Mouse (Mus musculus) stomach, embryonic 14.5 days (tissue): ENCODE measurements around the gene Polr1e. TPM values are rescaled to one million over a fixed set of nuclear protein-coding genes. Genes with fewer than 3 reads are reported as not detected.
"Not testable (repeated sequence)": the region's sequence is repeated elsewhere in the genome, so short reads cannot be mapped to it uniquely, and the experiment has no call there.

Experiments used
- ATAC-seq: fragments of 200-750 bp; cut with Nextera tagmentation; 2 replicates; pipeline ENCODE4 v1.8.0; 2017; ENCODE audit warnings: low read depth, moderate TSS enrichment; ENCODE audit not compliant: insufficient number of reproducible peaks, insufficient read depth, low FRiP score
- H3K27ac ChIP-seq: fragments of 300-500 bp; sonication (generic); 2 replicates; pipeline ENCODE4 v1.5.1; 2014; ENCODE audit warnings: mild to moderate bottlenecking, low read length, moderate library complexity, mixed read lengths
- H3K27me3 ChIP-seq: fragments of 300-500 bp; sonication (generic); 2 replicates; pipeline ENCODE4 v1.6.1; 2014; ENCODE audit warnings: low read length, control low read depth, mixed read lengths; ENCODE audit not compliant: control insufficient read depth, insufficient read depth
- H3K36me3 ChIP-seq: fragments of 300-500 bp; sonication (generic); 2 replicates; pipeline ENCODE4 v1.6.1; 2014; ENCODE audit warnings: mild to moderate bottlenecking, control low read depth, low read length, moderate library complexity, mixed read lengths; ENCODE audit not compliant: control insufficient read depth, insufficient read depth
- H3K4me1 ChIP-seq: fragments of 300-500 bp; sonication (generic); 2 replicates; pipeline ENCODE4 v1.6.1; 2014; ENCODE audit warnings: low read length, control low read depth, mixed read lengths; ENCODE audit not compliant: control insufficient read depth, insufficient read depth
- H3K4me2 ChIP-seq: fragments of 300-500 bp; sonication (generic); replicated peaks from 2 replicates; pipeline ENCODE4 v1.6.1; 2014; ENCODE audit warnings: low read depth, low read length, control low read depth
- H3K4me3 ChIP-seq: fragments of 300-500 bp; sonication (generic); 2 replicates; pipeline ENCODE4 v1.5.1; 2014; ENCODE audit warnings: low read depth, low read length, control low read depth
- H3K9ac ChIP-seq: fragments of 300-500 bp; sonication (generic); replicated peaks from 2 replicates; pipeline ENCODE4 v1.6.1; 2014; ENCODE audit warnings: low read depth, mild to moderate bottlenecking, control low read depth, low read length, moderate library complexity, mixed read lengths
- H3K9me3 ChIP-seq: fragments of 300-500 bp; sonication (generic); 2 replicates; pipeline ENCODE4 v1.6.1; 2016; ENCODE audit warnings: low read depth, low read length, control low read depth; ENCODE audit not compliant: control insufficient read depth
- WGBS: fragments of 180-500 bp; shearing (Covaris S2); extraction: QIAGEN DNeasy Blood & Tissue Kit; methylation state at CpG from one replicate; pipeline ENCODE4 v1.1.7; 2014; 5-methylcytosine and 5-hydroxymethylcytosine counted together
- polyA plus RNA-seq: library from polyadenylated mRNA; unstranded; fragments of >200 nt; fragmentation: Nextera tagmentation; extraction: Ambion mirVana; gene quantifications from 2 replicates; pipeline ENCODE4 v1.2.1, GENCODE M21; 2014

Gene Polr1e
- polyA plus RNA-seq, 1 experiment from 2014 or later, result 34.6 TPM

DNA sequence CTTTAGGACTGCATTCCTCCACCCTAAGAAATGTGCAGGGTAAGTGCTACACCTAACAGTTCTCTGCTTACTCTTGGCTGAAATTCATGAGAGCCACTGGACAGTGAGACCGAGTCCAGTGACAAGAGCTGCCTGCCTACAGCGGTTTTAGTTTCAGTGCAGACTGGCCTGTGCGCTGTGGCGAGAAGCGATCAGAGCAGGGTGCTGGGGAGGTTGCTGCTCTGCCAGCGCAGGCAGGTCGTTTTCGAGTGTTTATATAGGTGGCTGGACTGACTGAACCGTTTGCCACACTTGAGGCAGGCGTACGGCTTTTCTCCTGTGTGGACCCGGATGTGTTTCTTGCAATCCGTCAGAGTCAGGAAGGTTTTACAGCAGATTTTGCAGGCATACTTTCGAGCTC, 25.2 kb upstream of the Polr1e start:
- peaks cover 34% of the 10 kb centered on the region for H3K36me3 ChIP-seq
- H3K9me3 ChIP-seq, H3K9ac ChIP-seq, H3K4me1 ChIP-seq, H3K4me2 ChIP-seq, H3K27ac ChIP-seq, H3K27me3 ChIP-seq, ATAC-seq, H3K4me3 ChIP-seq: not testable (repeated sequence)
- WGBS, result 74% methylated on average over 14 of the region's 14 CpGs

DNA sequence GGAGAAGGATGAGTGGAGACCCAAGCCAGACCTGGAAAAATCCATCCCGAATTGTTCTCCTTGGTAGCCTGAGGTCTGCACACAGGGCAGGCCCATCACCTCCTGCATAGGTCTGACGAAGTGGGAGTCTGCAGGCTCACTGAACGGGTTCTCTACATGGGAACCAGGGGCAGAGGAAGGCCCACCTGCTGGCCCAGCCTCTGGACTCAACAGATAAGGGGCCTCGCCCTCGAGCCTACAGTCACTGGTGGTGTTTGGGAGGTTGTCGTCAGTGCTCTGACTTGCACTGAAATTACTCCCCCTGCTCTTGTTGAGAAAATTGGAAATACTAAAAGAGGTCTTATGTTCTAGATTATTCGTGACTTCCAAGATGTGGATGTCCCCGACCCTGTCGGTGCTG, 24.5 kb upstream of the Polr1e start:
- Histone ChIP-seq H3K36me3 (peaks cover 30% of the 10 kb centered on the region), H3K27ac (no peak overlapping the region), H3K4me2 (no peak overlapping the region), H3K27me3 (no peaks in the 10 kb centered on the region), H3K4me1 (no peaks in the 10 kb centered on the region), H3K9ac (no peak overlapping the region), H3K4me3 (no peak overlapping the region), H3K9me3 (no peaks in the 10 kb centered on the region)
- WGBS, result 88% methylated on average over 9 of the region's 9 CpGs
- no peak for ATAC-seq

DNA sequence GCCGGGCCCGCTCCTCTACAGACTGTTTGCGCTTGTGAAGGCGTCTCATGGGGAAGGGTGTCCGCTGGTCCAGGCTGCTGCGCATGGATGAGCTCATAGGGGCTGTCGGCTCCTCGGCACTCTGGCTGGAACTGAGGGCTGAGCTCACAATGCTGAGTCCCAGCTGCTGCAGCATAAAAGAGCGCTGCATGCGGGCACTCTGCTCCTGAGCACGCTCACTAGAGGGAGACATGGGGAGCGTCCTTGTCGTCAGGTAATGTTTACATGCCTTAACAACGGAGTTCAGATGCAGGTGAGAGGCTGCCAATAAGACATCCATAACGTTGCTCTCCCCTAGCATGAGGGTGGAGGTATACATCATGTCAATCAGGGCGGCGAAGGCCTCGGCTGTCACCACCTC, 23.6 kb upstream of the Polr1e start:
- Histone ChIP-seq H3K4me3 (no peak overlapping the region), H3K36me3 (peaks cover 24% of the 10 kb centered on the region), H3K9me3 (no peaks in the 10 kb centered on the region)

DNA sequence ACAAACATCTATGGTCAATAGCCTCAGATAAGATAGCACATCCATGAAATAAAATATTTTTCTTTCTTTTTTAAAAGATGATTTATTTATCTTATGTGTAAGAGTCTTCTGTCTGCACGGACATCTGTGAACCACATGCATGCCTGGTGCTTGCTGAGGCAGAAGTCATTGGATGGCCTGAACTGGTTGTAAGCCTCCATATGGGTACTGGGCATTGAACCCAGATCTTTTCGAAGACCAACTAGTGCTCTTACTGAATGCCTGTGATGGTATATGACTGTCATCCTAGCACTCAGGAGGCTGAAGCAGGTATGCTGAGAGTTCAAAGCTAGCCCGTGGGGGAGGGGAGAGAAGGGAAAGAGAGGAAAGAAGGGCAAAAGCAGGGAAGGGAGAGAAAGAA, 20.3 kb upstream of the Polr1e start:
- Histone ChIP-seq H3K27ac (no peak overlapping the region), H3K9ac (no peak overlapping the region), H3K4me3 (no peak overlapping the region), H3K4me2 (no peak overlapping the region), H3K36me3 (peaks cover 13% of the 10 kb centered on the region), H3K4me1 (no peaks in the 10 kb centered on the region), H3K27me3 (no peaks in the 10 kb centered on the region), H3K9me3 (no peaks in the 10 kb centered on the region)
- no peak for ATAC-seq
- 73% methylated on average over 3 of the region's 3 CpGs for WGBS

More for the DNA sequence above, 23.6 kb upstream of the Polr1e start:
- WGBS, result 81% methylated on average over 18 of the region's 18 CpGs
- Histone ChIP-seq H3K4me1 (no peaks in the 10 kb centered on the region), H3K4me2 (no peak overlapping the region), H3K27ac (no peak overlapping the region), H3K9ac (no peak overlapping the region), H3K27me3 (no peaks in the 10 kb centered on the region)
- no peak for ATAC-seq

DNA sequence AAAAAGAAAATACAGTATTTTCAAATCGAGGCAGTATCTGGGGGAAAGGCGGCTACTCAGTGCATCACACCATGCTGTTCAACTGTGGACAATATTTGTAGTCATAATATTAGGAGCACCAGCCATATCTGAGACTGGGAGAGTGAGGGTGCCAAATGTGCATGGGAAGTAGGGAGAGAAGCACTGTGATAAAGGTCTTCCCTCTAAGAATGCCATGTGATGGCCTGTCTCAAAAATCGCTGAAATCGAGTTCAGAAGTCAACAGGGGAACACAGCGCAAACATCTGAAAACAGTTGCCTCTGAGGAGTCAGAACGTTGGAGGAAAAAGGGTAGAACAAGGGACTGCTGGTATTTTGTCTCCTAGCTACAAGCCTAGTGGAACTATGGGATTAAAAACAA, 18.4 kb upstream of the Polr1e start:
- Histone ChIP-seq H3K36me3 (peaks cover under 1% of the 10 kb centered on the region; the same call in 1 of the 2 replicates), H3K4me3 (no peak overlapping the region), H3K9me3 (no peaks in the 10 kb centered on the region), H3K4me2 (no peak overlapping the region), H3K9ac (no peak overlapping the region), H3K27ac (no peak overlapping the region), H3K4me1 (no peaks in the 10 kb centered on the region), H3K27me3 (no peaks in the 10 kb centered on the region)
- ATAC-seq, result no peak
- 88% methylated on average over 6 of the region's 6 CpGs for WGBS

DNA sequence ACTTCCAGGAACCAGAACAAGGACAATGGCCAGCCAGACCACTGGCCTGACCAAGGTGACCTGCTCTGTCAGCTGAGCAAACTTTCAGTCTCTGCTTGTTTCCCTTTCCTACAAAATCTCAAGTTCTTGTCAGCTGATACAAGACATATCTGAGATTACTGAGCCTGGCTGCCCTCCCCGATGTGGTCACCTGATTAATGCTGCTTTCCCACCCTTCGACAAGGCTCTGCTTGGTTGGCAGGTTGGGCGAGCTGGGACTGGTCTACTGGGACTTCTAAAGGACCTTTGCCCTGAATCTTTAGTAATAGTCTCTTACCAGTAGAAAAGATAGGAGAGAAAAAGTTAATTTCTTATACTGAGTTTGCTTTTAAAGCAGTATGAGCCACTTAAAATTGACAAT, 12.9 kb upstream of the Polr1e start:
- Histone ChIP-seq H3K4me3 (no peak overlapping the region), H3K27me3 (no peaks in the 10 kb centered on the region), H3K27ac (no peak overlapping the region), H3K4me2 (no peak overlapping the region), H3K36me3 (no peaks in the 10 kb centered on the region), H3K9me3 (no peaks in the 10 kb centered on the region), H3K9ac (no peak overlapping the region), H3K4me1 (peaks cover 9% of the 10 kb centered on the region)
- ATAC-seq, result no peak
- WGBS, result 62% methylated on average over 3 of the region's 3 CpGs

DNA sequence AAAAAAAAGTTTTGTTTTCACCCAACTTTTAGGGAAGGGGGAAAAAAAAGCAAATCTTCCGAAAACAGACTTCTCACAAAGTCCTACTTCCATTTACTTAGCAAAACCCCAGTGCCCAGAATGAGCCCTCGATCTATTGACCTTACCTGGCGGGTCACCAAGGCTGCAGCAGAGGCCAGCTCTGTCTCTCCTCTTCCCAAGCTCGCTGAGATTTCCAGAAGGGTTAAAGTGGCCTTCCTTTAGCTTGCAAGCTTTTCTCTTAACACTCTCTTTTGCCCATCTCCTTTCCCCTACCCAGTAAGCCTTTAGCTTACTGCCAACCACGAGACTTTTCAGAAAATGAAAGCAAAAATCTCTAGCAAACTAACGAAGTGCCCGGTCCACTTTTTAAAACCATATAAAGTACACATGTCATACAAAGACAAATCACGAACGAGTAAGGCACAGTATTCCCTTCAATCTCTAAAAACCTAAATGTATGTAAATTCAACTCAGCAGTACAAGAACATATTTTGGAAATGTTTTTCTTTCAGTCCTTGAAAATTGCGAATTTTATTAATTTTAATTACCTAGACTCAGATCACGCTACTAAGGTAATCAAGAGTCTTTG, 7.5 kb upstream of the Polr1e start:
- Histone ChIP-seq H3K27me3 (no peaks in the 10 kb centered on the region), H3K9ac (peak overlapping the region; percentile 66), H3K4me3 (peak overlapping the region; percentile 79), H3K36me3 (no peaks in the 10 kb centered on the region), H3K27ac (peak overlapping the region; percentile 92), H3K4me1 (peaks cover 16% of the 10 kb centered on the region), H3K4me2 (peak overlapping the region; percentile 58), H3K9me3 (no peaks in the 10 kb centered on the region)
- no peak for ATAC-seq
- 7% methylated on average over 11 of the region's 11 CpGs for WGBS

DNA sequence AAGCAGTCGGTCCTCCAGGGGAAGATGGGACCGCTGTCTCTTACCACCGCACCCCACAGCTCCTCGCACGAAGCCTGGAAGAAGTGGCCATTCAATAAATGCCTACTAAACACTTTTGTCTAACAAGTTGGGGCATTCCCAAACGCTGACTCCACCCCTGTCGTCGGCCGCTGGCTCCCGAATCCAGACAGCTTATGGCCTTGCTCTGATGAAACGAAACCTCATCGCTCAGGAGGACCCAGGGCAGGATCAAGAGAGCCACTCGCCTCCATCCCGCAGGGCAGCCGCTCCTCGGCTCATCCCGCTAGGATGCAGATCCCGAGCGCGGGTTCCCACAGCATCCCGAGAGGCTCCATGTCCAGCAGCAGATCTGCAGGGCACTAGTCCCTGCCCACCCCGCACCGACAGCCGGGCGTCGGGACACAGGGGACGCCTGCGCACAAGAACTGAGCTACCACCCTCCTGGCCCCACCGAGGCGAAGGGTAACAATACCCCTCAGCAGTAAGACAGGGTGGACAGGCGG, 6.7 kb upstream of the Polr1e start:
- Histone ChIP-seq H3K27ac (peak overlapping the region; percentile 92), H3K4me1 (peaks cover 16% of the 10 kb centered on the region), H3K9me3 (no peaks in the 10 kb centered on the region), H3K36me3 (no peaks in the 10 kb centered on the region), H3K4me3 (peak overlapping the region; percentile 79), H3K4me2 (peak overlapping the region; percentile 58), H3K9ac (peak overlapping the region; percentile 66), H3K27me3 (no peaks in the 10 kb centered on the region)
- peak; percentile 59 for ATAC-seq
- WGBS, result under 1% methylated on average over 31 of the region's 31 CpGs
